Mouse (Mus musculus) ES-E14 (cell line): ENCODE measurements around the gene Prune1. TPM values are rescaled to one million over a fixed set of nuclear protein-coding genes. Genes with fewer than 3 reads are reported as not detected.
A peak's percentile ranks its signal among the peaks of the same experiment; 100 is the strongest.

ENCODE experiments used
- DNase-seq: peaks from one replicate; pipeline ENCODE4 v3.0.0-alpha.2; 2013; ENCODE audit warnings: low read depth, low spot score
- H3K27ac ChIP-seq: 2 replicates; pipeline ENCODE4 v1.5.1; 2012; ENCODE audit warnings: low read depth, mild to moderate bottlenecking, low read length, moderate library complexity, mixed read lengths; ENCODE audit not compliant: poor library complexity, insufficient read depth, severe bottlenecking
- H3K36me3 ChIP-seq: 2 replicates; pipeline ENCODE4 v1.6.1; 2012; ENCODE audit warnings: mild to moderate bottlenecking, low read length, moderate library complexity, mixed read lengths; ENCODE audit not compliant: control insufficient read depth, poor library complexity, insufficient read depth, severe bottlenecking
- H3K4me1 ChIP-seq, 2 experiments: fragments of 150-350 bp in 1 of 2; sonication (generic) in 1 of 2; 2 replicates each; pipeline ENCODE4 v1.6.1; 2012; ENCODE audit warnings: low read length in 2 of 2, mild to moderate bottlenecking in 1 of 2, mixed read lengths in 1 of 2; ENCODE audit not compliant: control insufficient read depth in 2 of 2, insufficient read depth in 2 of 2, poor library complexity in 1 of 2
- H3K4me3 ChIP-seq, 2 experiments: fragments of 150-350 bp in 1 of 2; sonication (generic) in 1 of 2; 2 replicates each; pipeline ENCODE4 v1.5.1; 2012; ENCODE audit warnings: low read length in 2 of 2, low read depth in 1 of 2, mild to moderate bottlenecking in 1 of 2, mixed read lengths in 1 of 2; ENCODE audit not compliant: insufficient read depth in 1 of 2, poor library complexity in 1 of 2, severe bottlenecking in 1 of 2
- H3K9ac ChIP-seq: 2 replicates; pipeline ENCODE4 v1.6.1; 2012; ENCODE audit warnings: low read depth, mild to moderate bottlenecking, low read length, mixed read lengths; ENCODE audit not compliant: poor library complexity, insufficient read depth, severe bottlenecking
- H3K9me3 ChIP-seq: fragments of 150-350 bp; sonication (generic); 2 replicates; pipeline ENCODE4 v1.6.1; 2012; ENCODE audit warnings: low read depth, mild to moderate bottlenecking, low read length; ENCODE audit not compliant: control insufficient read depth, insufficient read depth
- CHD2 ChIP-seq: IDR thresholded peaks from 2 replicates; pipeline ENCODE4 v1.6.1; 2014; ENCODE audit warnings: mild to moderate bottlenecking, low read depth, low read length, inconsistent platforms
- HCFC1 ChIP-seq: IDR thresholded peaks from 2 replicates; pipeline ENCODE4 v1.6.1; 2012; ENCODE audit warnings: low read length, inconsistent platforms, borderline replicate concordance; ENCODE audit not compliant: insufficient read depth
- MAFK ChIP-seq: IDR thresholded peaks from 2 replicates; pipeline ENCODE4 v1.6.1; 2014; ENCODE audit warnings: mild to moderate bottlenecking, low read depth, low read length, inconsistent platforms; ENCODE audit not compliant: insufficient read depth
- ZC3H11A ChIP-seq: IDR thresholded peaks from 2 replicates; pipeline ENCODE4 v1.6.1; 2012; ENCODE audit warnings: low read depth, mild to moderate bottlenecking, inconsistent platforms, low read length, borderline replicate concordance
- ZNF384 ChIP-seq: IDR thresholded peaks from 2 replicates; pipeline ENCODE4 v1.6.1; 2012; ENCODE audit warnings: low read depth, low read length, inconsistent platforms
- in situ Hi-C, 2 experiments: fragments of 600-800 bp; cut with MboI; formaldehyde crosslinking; loops; one replicate each; pipeline ENCODE4 v1.15.1; 2025; ENCODE audit warnings: low sequenced_read_pairs in 2 of 2, inconsistent platforms in 1 of 2; ENCODE audit not compliant: unreplicated experiment in 2 of 2
- total RNA-seq: library from RNA; depleted of rRNA; stranded (reverse); fragments of 300-350 nt; gene quantifications from 2 replicates; pipeline ENCODE4 v1.2.3, GENCODE M21; 2012

Prune1 gene
- total RNA-seq, 1 experiment = 26.4 TPM

GRCm38 (mm10) chr3:95323429-95323828 lies 41.6 kb upstream of the Prune1 start:
- peaks cover 5 to 9% of the 10 kb centered on the region in 2 experiments; a peak in 1 of 4 replicates for H3K4me1 ChIP-seq
- no peaks in the 10 kb centered on the region for H3K9me3 ChIP-seq
- TF ChIP-seq ZNF384 (no peak), CHD2 (no peak), ZC3H11A (no peak), HCFC1 (no peak), MAFK (no peak)
- no peak overlapping the region for H3K27ac ChIP-seq
- H3K4me3 ChIP-seq = no peak overlapping the region
- peaks cover 62% of the 10 kb centered on the region for H3K36me3 ChIP-seq
- in situ Hi-C loops = no loop called here
- no peak overlapping the region for H3K9ac ChIP-seq
- DNase-seq = no peak

GRCm38 (mm10) chr3:95319701-95320625 lies 38.1 kb upstream of the Prune1 start:
- Histone ChIP-seq H3K9ac (no peak overlapping the region), H3K36me3 (peaks cover 43% of the 10 kb centered on the region), H3K9me3 (no peaks in the 10 kb centered on the region), H3K4me3 (no peak overlapping the region), H3K4me1 (peaks cover 8 to 13% of the 10 kb centered on the region in 2 experiments; a peak in 2 of 4 replicates), H3K27ac (no peak overlapping the region)
- DNase-seq = no peak
- TF ChIP-seq ZNF384 (no peak), CHD2 (no peak)
- in situ Hi-C loops = no loop called here

DNA sequence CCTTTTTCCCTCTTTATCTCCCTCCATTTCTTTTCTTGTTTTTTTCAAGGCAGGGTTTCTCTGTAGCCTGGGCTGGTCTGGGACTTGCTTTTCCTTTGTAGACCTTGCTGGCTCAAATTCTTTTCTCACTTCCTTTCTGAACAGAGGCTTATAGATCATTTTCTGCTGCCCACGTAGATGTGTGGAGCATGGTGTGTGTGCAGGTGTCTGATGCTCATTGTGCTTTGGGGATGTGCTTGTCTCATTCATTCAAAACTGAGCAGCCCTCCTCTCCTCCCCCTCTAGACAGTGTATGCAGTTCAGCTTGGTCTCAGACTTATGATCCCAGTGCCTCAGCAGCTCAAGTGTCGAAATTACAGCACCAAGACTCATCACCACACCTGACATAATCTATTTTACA lies 37.2 kb upstream of the Prune1 start:
- H3K9ac ChIP-seq = no peak overlapping the region
- DNase-seq = no peak
- H3K4me3 ChIP-seq = no peak overlapping the region
- H3K36me3 ChIP-seq = peaks cover 35% of the 10 kb centered on the region
- H3K27ac ChIP-seq = no peak overlapping the region
- in situ Hi-C loops = no loop called here
- TF ChIP-seq ZC3H11A (no peak), CHD2 (no peak), ZNF384 (no peak), HCFC1 (no peak), MAFK (no peak)
- peaks cover 8 to 13% of the 10 kb centered on the region in 2 experiments; a peak in 2 of 4 replicates for H3K4me1 ChIP-seq
- no peaks in the 10 kb centered on the region for H3K9me3 ChIP-seq

DNA sequence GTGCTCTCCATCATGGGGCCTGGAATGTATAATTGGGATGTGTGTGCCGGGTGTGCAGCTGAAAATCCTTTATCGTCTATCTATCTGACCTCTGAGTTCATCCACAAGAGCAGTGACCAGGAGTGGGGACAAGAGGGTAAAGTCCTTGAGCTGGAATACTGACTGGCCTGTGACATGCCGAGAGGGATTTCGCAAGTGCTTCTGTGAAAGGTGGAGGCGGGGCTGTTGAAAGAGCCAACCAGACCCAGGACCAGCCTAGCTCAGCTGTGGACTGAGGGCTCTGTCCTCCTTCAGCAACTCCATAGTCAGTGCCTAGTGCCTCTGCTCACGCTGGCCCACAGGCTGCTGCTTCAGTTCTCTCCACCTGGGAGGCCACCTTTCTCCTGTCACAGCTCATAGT lies 36.7 kb upstream of the Prune1 start:
- H3K36me3 ChIP-seq = peaks cover 29% of the 10 kb centered on the region
- H3K27ac ChIP-seq = peak overlapping the region; percentile 61; the same call in 1 of the 2 replicates
- H3K9me3 ChIP-seq = no peaks in the 10 kb centered on the region
- no peak for DNase-seq
- in situ Hi-C loops = no loop called here
- H3K4me3 ChIP-seq = peak overlapping the region in 1 of 2 experiments; percentile 17; a peak in 1 of 4 replicates
- H3K4me1 ChIP-seq = peaks cover 8 to 13% of the 10 kb centered on the region in 2 experiments; a peak in 2 of 4 replicates
- peak overlapping the region; percentile 46; the same call in 1 of the 2 replicates for H3K9ac ChIP-seq
- TF ChIP-seq MAFK = no peak
- no peak for TF ChIP-seq CHD2
- TF ChIP-seq HCFC1 = no peak
- no peak for TF ChIP-seq ZC3H11A
- TF ChIP-seq ZNF384 = no peak
